Mouse (Mus musculus): ENCODE measurements around the gene Efemp2.

DNA sequence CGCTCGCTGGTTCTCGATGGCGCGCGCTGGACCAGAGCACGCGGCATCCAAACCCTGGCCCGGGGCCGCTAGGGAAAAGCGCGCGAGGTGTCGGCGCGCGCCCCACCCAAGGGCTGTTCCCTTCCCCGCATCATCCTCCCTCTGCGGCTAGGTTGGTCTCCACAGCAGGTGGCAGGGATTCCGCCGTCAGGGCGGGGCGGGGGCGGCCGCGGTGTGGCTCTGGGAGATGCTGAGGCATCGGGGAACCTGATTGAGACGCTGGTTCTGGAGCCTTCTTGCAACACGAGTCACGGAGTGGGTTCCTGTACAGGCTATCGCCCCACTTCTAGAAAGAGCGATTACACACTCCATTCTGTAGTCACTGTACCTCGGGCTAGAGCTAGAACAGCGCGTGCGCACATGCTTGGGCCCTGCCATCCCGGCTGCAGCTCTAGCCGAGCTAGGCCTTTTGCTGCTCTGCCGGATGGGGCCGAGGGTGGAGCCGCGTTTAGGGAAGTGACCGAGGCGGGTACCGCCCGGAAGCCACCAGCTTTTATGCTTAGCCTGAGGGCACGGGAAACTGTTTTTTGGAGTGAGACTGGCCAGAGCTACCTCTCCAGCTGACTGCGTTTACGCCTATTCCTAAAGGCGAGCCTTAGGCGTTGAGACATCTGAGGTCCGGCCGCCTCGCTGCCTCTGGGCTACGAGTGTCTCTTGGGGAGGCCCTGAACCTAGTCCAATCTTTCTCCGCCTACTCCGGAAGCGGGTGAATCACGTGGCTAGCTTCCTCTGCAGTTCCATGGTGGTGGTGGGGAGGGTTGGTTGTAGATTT lies 17.3 kb downstream of the Efemp2 start:
- TF ChIP-seq TAL1 (IDR thresholded peaks at IDR 0.05; ENCODE audit: low read length) (no peak), GATA1 (IDR thresholded peaks at IDR 0.05; ENCODE audit: low read length) (no peak)

All from erythroblast, embryonic 14.5 days (primary cell).